20 mouse cellular contexts compared by ENCODE assay signal in the genomic region with DNA sequence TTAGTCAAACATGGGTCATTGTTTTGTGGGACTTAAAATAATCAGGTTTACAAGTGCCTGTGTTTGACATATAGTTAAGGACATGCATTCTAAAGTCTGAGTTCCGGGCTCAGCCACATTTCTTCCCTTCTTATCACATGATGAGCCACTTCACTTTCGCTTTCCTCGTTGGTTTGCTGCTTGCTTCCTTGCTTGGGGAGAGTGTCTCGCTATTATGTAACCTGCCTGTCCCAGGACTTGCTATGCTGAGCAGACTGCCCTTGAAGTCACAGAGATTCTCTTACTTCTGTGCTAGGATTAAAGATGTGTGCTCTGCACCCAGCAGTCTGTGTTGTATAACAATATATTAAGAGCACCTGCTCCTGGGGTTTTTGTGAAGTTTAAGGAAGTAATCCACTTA.
DNase-seq lines count a peak whose midpoint lies in the region; ATAC-seq and TF ChIP-seq lines count a peak whose summit lies in the region.
"Had no signal": no experiment of that assay in that cellular context is flagged by ENCODE, and none has a peak within 500 bp of the region (broad histone marks: within the 10 kb centered on the region; RNA-seq: fewer than 3 reads in every experiment).

No protein-coding gene starts in this region.

- intact Hi-C loops in heart, postnatal 14 days (cut with DNase I): no loop called here

- TF ChIP-seq EP300 in lung, postnatal 0 days (IDR thresholded peaks at IDR 0.05): no peak
- TF ChIP-seq EP300 in CH12.LX (IDR thresholded peaks at IDR 0.05; ENCODE audit: low read length): no peak

- no peaks in the 10 kb centered on the region for H3K27me3 ChIP-seq in lung, postnatal 0 days (replicated peaks; ENCODE audit: insufficient read depth, low read length)
- no peaks in the 10 kb centered on the region for H3K27me3 ChIP-seq in CH12.LX (replicated peaks)
- H3K27me3 ChIP-seq: forebrain, embryonic 13.5 days; intestine, embryonic 15.5 days had no signal

- no peak overlapping the region for H3K4me2 ChIP-seq in lung, postnatal 0 days (replicated peaks; ENCODE audit: low read depth, low read length)
- H3K4me2 ChIP-seq in CH12.LX (ENCODE audit: insufficient read depth, low read depth, poor library complexity, severe bottlenecking): 0 out of 2 replicates have a peak overlapping the region, but pooled peaks have one; percentile 5
- H3K4me2 ChIP-seq: forebrain, embryonic 13.5 days; hindbrain, embryonic 14.5 days; intestine, embryonic 15.5 days had no signal

- peak; percentile 80 for DNase-seq in heart, adult 11 months
- DNase-seq in heart, postnatal 14 days: no peak
- peak; percentile 42 for DNase-seq in lung, postnatal 0 days (ENCODE audit: low spot score)
- DNase-seq in lung, adult 2 months: no peak
- peak; percentile 6 for DNase-seq in CH12.LX (ENCODE audit: extremely low read depth)
- DNase-seq in urinary bladder, postnatal 36 days (ENCODE audit: low spot score in 2 of 2): no peak
- DNase-seq in embryo, embryonic 9.5 days (ENCODE audit: extremely low spot score): no peak
- DNase-seq: adrenal gland, adult 2 months; adrenal gland, postnatal 25 days; cerebellum, adult 11 months; cerebellum, adult 9-10 months; cerebellum, postnatal 25 days; gastrocnemius, postnatal 10 days; heart, postnatal 10 days had no signal

- dilution Hi-C loops in CH12.LX (cut with MboI; ENCODE audit: extremely low pct_ligation_motif_present, extremely low pct_unique_long_range_greater_than_20kb, low sequenced_read_pairs): no loop called here

- H3K9ac ChIP-seq in lung, postnatal 0 days (replicated peaks; ENCODE audit: low read depth): no peak overlapping the region
- no peak overlapping the region for H3K9ac ChIP-seq in CH12.LX (ENCODE audit: insufficient read depth, low read depth)
- H3K9ac ChIP-seq: forebrain, embryonic 13.5 days; hindbrain, embryonic 14.5 days; intestine, embryonic 15.5 days had no signal

- in situ Hi-C loops in CH12.LX (cut with MboI; ENCODE audit: low pct_ligation_motif_present, low pct_unique_long_range_greater_than_20kb, low sequenced_read_pairs): no loop called here

- H3K36me3 ChIP-seq in lung, postnatal 0 days (ENCODE audit: insufficient read depth, low read length): no peaks in the 10 kb centered on the region
- no peaks in the 10 kb centered on the region for H3K36me3 ChIP-seq in CH12.LX (replicated peaks in 1 of 2; ENCODE audit: control insufficient read depth in 1 of 2, insufficient read depth in 1 of 2, low read length in 1 of 2)
- H3K36me3 ChIP-seq: embryonic facial prominence, embryonic 10.5 days; hindbrain, embryonic 10.5 days; intestine, embryonic 15.5 days had no signal

- H3K4me1 ChIP-seq in lung, postnatal 0 days (ENCODE audit: insufficient read depth, low read depth, low read length): no peaks in the 10 kb centered on the region
- H3K4me1 ChIP-seq in lung, adult 2 months (ENCODE audit: control insufficient read depth, insufficient read depth, low read length): no peaks in the 10 kb centered on the region
- H3K4me1 ChIP-seq in CH12.LX (ENCODE audit: control insufficient read depth in 1 of 2, insufficient read depth in 2 of 2): peaks cover 0 to 4% of the 10 kb centered on the region in 2 experiments; a peak in 2 of 4 replicates
- H3K4me1 ChIP-seq: embryonic facial prominence, embryonic 10.5 days; forebrain, embryonic 13.5 days; hindbrain, embryonic 10.5 days; intestine, embryonic 15.5 days had no signal

- no peaks in the 10 kb centered on the region for H3K79me2 ChIP-seq in CH12.LX (replicated peaks; ENCODE audit: control insufficient read depth, extremely low read depth, insufficient read depth, poor library complexity, severe bottlenecking)

- no peak for TF ChIP-seq POLR2A in lung, adult 2 months (IDR thresholded peaks at IDR 0.05; ENCODE audit: borderline replicate concordance, extremely low read depth, low read depth, low read length)
- TF ChIP-seq POLR2A in CH12.LX (IDR thresholded peaks at IDR 0.05; ENCODE audit: low read depth, low read length): no peak

- no peak for TF ChIP-seq RAD21 in CH12.LX (IDR thresholded peaks at IDR 0.05; ENCODE audit: low read depth, low read length)

- no peak overlapping the region for H3K27ac ChIP-seq in lung, postnatal 0 days (ENCODE audit: low read length)
- H3K27ac ChIP-seq in CH12.LX (ENCODE audit: insufficient read depth, low read depth): no peak overlapping the region
- H3K27ac ChIP-seq: embryonic facial prominence, embryonic 10.5 days; forebrain, embryonic 13.5 days; hindbrain, embryonic 10.5 days; hindbrain, embryonic 14.5 days; intestine, embryonic 15.5 days had no signal

- no peak for ATAC-seq in lung, postnatal 0 days
- 0 out of 2 replicates have a peak, but pooled peaks have one; percentile 29 for ATAC-seq in megakaryocyte progenitor cell, adult 5-6 weeks (replicated peaks; ENCODE audit: poor library complexity)
- ATAC-seq: forebrain, embryonic 13.5 days; intestine, embryonic 15.5 days had no signal

- no peaks in the 10 kb centered on the region for H3K9me3 ChIP-seq in lung, postnatal 0 days (ENCODE audit: low read length)
- H3K9me3 ChIP-seq in CH12.LX (replicated peaks; ENCODE audit: low read length): no peaks in the 10 kb centered on the region
- H3K9me3 ChIP-seq: embryonic facial prominence, embryonic 10.5 days; forebrain, embryonic 13.5 days; hindbrain, embryonic 10.5 days; intestine, embryonic 15.5 days had no signal

- 41% methylated on average over 4 of the region's 4 CpGs for WGBS in lung, postnatal 0 days
- 36% methylated on average over 4 of the region's 4 CpGs for WGBS in lung, adult 2 months

- TF ChIP-seq CTCF in lung, postnatal 0 days (IDR thresholded peaks at IDR 0.05): no peak
- no peak for TF ChIP-seq CTCF in lung, adult 2 months (IDR thresholded peaks at IDR 0.05; ENCODE audit: insufficient read depth, low read length)
- no peak for TF ChIP-seq CTCF in CH12.LX (conservative IDR thresholded peaks at IDR 0.05 in 1 of 2, IDR thresholded peaks at IDR 0.05 in 1 of 2; ENCODE audit: low read depth in 2 of 2, low read length in 2 of 2)

- no peak overlapping the region for H3K4me3 ChIP-seq in lung, postnatal 0 days (ENCODE audit: low read depth, low read length)
- H3K4me3 ChIP-seq in lung, adult 2 months (replicated peaks; ENCODE audit: extremely low read depth, low read depth, low read length): no peak overlapping the region
- no peak overlapping the region for H3K4me3 ChIP-seq in CH12.LX (replicated peaks in 1 of 3; ENCODE audit: low read depth in 2 of 3, low read length in 2 of 3, poor library complexity in 1 of 3)
- H3K4me3 ChIP-seq: embryonic facial prominence, embryonic 10.5 days; forebrain, embryonic 13.5 days; hindbrain, embryonic 10.5 days; intestine, embryonic 15.5 days had no signal

TF ChIP-seq in CH12.LX, 34 proteins besides CTCF, POLR2A, EP300 and RAD21:
- TF ChIP-seq UBTF (IDR thresholded peaks at IDR 0.05; ENCODE audit: low read depth, low read length): no peak
- TF ChIP-seq TBP (conservative IDR thresholded peaks at IDR 0.05; ENCODE audit: low read depth, low read length): no peak
- no peak for TF ChIP-seq SMC3 (IDR thresholded peaks at IDR 0.05; ENCODE audit: low read depth, low read length)
- TF ChIP-seq CHD2 (IDR thresholded peaks at IDR 0.05; ENCODE audit: low read length): no peak
- TF ChIP-seq PAX5 (IDR thresholded peaks at IDR 0.05; ENCODE audit: low read length): no peak
- no peak for TF ChIP-seq MAFK (IDR thresholded peaks at IDR 0.05; ENCODE audit: insufficient replicate concordance, low read length)
- TF ChIP-seq BHLHE40 (IDR thresholded peaks at IDR 0.05; ENCODE audit: low read depth, low read length): no peak
- TF ChIP-seq POLR2AphosphoS2 (IDR thresholded peaks at IDR 0.05; ENCODE audit: low read depth, low read length): no peak
- TF ChIP-seq MXI1 (IDR thresholded peaks at IDR 0.05; ENCODE audit: low read depth, low read length): no peak
- TF ChIP-seq USF2 (conservative IDR thresholded peaks at IDR 0.05; ENCODE audit: low read depth, low read length): no peak
- TF ChIP-seq SIN3A (IDR thresholded peaks at IDR 0.05; ENCODE audit: low read length): no peak
- TF ChIP-seq ZKSCAN1 (IDR thresholded peaks at IDR 0.05; ENCODE audit: borderline replicate concordance, low read depth, low read length): no peak
- no peak for TF ChIP-seq E2F4 (IDR thresholded peaks at IDR 0.05; ENCODE audit: insufficient replicate concordance, low read depth, low read length)
- TF ChIP-seq MAX (IDR thresholded peaks at IDR 0.05; ENCODE audit: low read length): no peak
- TF ChIP-seq KAT2A (IDR thresholded peaks at IDR 0.05; ENCODE audit: insufficient replicate concordance, low read length): no peak

Comparison
In these comparisons a context has a peak if more than half of its experiments do, and no peak if none do; other contexts are left out.
1. DNase-seq: peak in heart, adult 11 months (single experiment), lung, postnatal 0 days (single experiment) and CH12.LX (single experiment); none in heart, postnatal 14 days (0 of 2), lung, adult 2 months (single experiment), urinary bladder, postnatal 36 days (0 of 2) and embryo, embryonic 9.5 days (single experiment).